Comparison of ENCODE assay signal across 13 mouse cellular contexts in the genomic region with DNA sequence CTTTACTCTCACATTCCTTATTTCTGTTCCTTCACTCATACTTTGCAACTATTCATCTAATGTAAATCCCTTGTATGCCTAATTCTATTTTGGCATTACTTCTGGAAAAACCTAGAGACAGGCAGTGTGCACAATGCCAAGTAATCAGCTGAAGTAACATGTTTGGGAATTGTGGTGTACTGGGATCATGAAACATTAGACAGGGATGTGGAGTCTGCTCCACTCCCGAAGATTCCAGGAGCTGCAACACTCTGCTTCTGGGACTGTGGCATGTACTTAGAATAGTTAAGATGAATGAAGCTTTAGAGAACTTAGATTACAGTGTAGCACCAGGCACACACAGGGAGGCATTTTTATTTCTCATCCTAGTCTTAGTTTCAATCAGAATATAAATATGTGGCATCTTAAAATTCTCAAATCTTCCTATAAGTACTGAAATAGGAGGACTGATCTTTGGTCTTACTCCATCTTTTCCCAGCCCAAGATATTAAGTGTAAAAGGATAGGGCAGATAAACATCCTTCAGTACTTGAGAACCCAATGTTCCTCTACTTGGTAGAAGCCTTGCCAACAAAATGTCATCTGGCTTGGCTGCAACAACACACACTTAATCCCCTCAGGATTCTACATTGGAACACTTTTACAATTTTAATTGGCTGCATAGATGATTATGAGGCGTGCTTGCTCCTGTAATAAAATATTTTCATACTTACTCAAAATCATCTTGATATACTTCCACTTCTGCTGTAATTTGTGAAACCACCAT. TPM values are rescaled to one million over a fixed set of nuclear protein-coding genes. Genes with fewer than 3 reads are reported as not detected.
A peak's percentile ranks its signal among the peaks of the same experiment; 100 is the strongest.
DNase-seq lines count a peak whose midpoint lies in the region; ATAC-seq lines count a peak whose summit lies in the region.
"Had no signal": no experiment of that assay in that cellular context is flagged by ENCODE, and none has a peak within 500 bp of the region (broad histone marks: within the 10 kb centered on the region; RNA-seq: fewer than 3 reads in every experiment).

No protein-coding gene starts in this region.

- 63% methylated on average over 2 of the region's 2 CpGs for WGBS in kidney, embryonic 15.5 days
- 41% methylated on average over 2 of the region's 2 CpGs for WGBS in heart, embryonic 13.5 days

- H3K9ac ChIP-seq in kidney, embryonic 15.5 days, result no peak overlapping the region
- H3K9ac ChIP-seq in heart, embryonic 13.5 days, result no peak overlapping the region
- H3K9ac ChIP-seq: forebrain, embryonic 12.5 days; liver, embryonic 13.5 days had no signal

- no peak overlapping the region for H3K27ac ChIP-seq in kidney, embryonic 15.5 days
- peak overlapping the region; percentile 43 for H3K27ac ChIP-seq in heart, embryonic 13.5 days (replicated peaks)
- H3K27ac ChIP-seq: forebrain, embryonic 12.5 days; liver, embryonic 13.5 days had no signal

- H3K27me3 ChIP-seq in kidney, embryonic 15.5 days, result no peaks in the 10 kb centered on the region
- no peaks in the 10 kb centered on the region for H3K27me3 ChIP-seq in heart, embryonic 13.5 days (replicated peaks)
- H3K27me3 ChIP-seq: forebrain, embryonic 12.5 days; liver, embryonic 13.5 days had no signal

- no peaks in the 10 kb centered on the region for H3K4me1 ChIP-seq in kidney, embryonic 15.5 days
- H3K4me1 ChIP-seq in heart, embryonic 13.5 days, result peaks cover 10% of the 10 kb centered on the region
- H3K4me1 ChIP-seq: forebrain, embryonic 12.5 days; liver, embryonic 13.5 days had no signal

- H3K4me2 ChIP-seq in kidney, embryonic 15.5 days, result no peak overlapping the region
- H3K4me2 ChIP-seq in heart, embryonic 13.5 days, result no peak overlapping the region
- H3K4me2 ChIP-seq: forebrain, embryonic 12.5 days; liver, embryonic 13.5 days had no signal

- H3K4me3 ChIP-seq in kidney, embryonic 15.5 days (replicated peaks), result no peak overlapping the region
- no peak overlapping the region for H3K4me3 ChIP-seq in heart, embryonic 13.5 days
- H3K4me3 ChIP-seq: forebrain, embryonic 12.5 days; liver, embryonic 13.5 days had no signal

- H3K36me3 ChIP-seq in kidney, embryonic 15.5 days, result no peaks in the 10 kb centered on the region
- no peaks in the 10 kb centered on the region for H3K36me3 ChIP-seq in heart, embryonic 13.5 days
- H3K36me3 ChIP-seq: forebrain, embryonic 12.5 days; liver, embryonic 13.5 days had no signal

- no peaks in the 10 kb centered on the region for H3K9me3 ChIP-seq in kidney, embryonic 15.5 days (replicated peaks)
- H3K9me3 ChIP-seq in heart, embryonic 13.5 days, result no peaks in the 10 kb centered on the region
- H3K9me3 ChIP-seq: forebrain, embryonic 12.5 days; liver, embryonic 13.5 days had no signal

- no peak for ATAC-seq in kidney, embryonic 15.5 days (replicated peaks; ENCODE audit: low FRiP score)
- ATAC-seq in heart, embryonic 13.5 days (ENCODE audit: extremely low read depth, insufficient number of reproducible peaks, low FRiP score, low TSS enrichment), result no peak
- ATAC-seq: hindbrain, embryonic 16.5 days had no signal

- peak; percentile 45 to 49 for DNase-seq in cerebellum, postnatal 10 days
- DNase-seq in cerebellum, postnatal 4 days (ENCODE audit: low spot score in 2 of 2), result no peak
- peak; percentile 14 for DNase-seq in kidney, adult 9 months
- DNase-seq in lung, postnatal 10 days, result peak; percentile 79
- no peak for DNase-seq in spleen, postnatal 4 days (ENCODE audit: low spot score in 2 of 2)
- no peak for DNase-seq in left cerebral cortex, adult 11 months (ENCODE audit: low spot score)
- DNase-seq: adrenal gland, adult 8-10 months; liver, embryonic 13.5 days; spleen, adult 18-20 months had no signal

RNA-seq across cellular contexts. Expression of gene Mettl21e, which starts 2.2 kb away (rescaled TPM):
- 0.10 and 0.24 TPM in 2 replicates for polyA plus RNA-seq in kidney, embryonic 15.5 days (2015; fragmentation: Nextera tagmentation; extraction: Ambion mirVana)
- polyA plus RNA-seq in heart, embryonic 13.5 days (2015; fragmentation: Nextera tagmentation; extraction: Ambion mirVana), result 0.06 TPM in 1 of 2 replicates, not detected in the other
- polyA plus RNA-seq: forebrain, embryonic 12.5 days; hindbrain, embryonic 16.5 days; liver, embryonic 13.5 days had no signal

Comparison
In these comparisons a context has a peak if more than half of its experiments do, and no peak if none do; other contexts are left out.
1. DNase-seq: peak in cerebellum, postnatal 10 days (2 of 2), kidney, adult 9 months (single experiment) and lung, postnatal 10 days (single experiment); none in cerebellum, postnatal 4 days (0 of 2), spleen, postnatal 4 days (0 of 2) and left cerebral cortex, adult 11 months (single experiment).